Mouse (Mus musculus) gastrocnemius, postnatal 4 days (tissue): ENCODE measurements around the gene Mtch2. TPM values are rescaled to one million over a fixed set of nuclear protein-coding genes. Genes with fewer than 3 reads are reported as not detected.

ENCODE experiments used
- DNase-seq, 2 experiments: peaks; one replicate each; pipeline ENCODE4 v3.0.0; 2021 to 2022; ENCODE audit warnings: low spot score in 2 of 2, mixed read lengths in 2 of 2
- total RNA-seq, 2 experiments: library from RNA; stranded (reverse); gene quantifications; 2 replicates each; pipeline ENCODE4 v1.2.3; 2021

Gene Mtch2
- total RNA-seq, 2 experiments from 2014 or later, result 116 to 138 TPM

GRCm38 (mm10) chr2:90904076-90904855 is 57.3 kb downstream of the Mtch2 start, which contains the start of the genes Kbtbd4 and Ndufs3:
TSS of gene Kbtbd4 (plus strand) at chr2:90904740.
TSS of gene Ndufs3 (minus strand) at chr2:90904827.
- DNase-seq, result peak; percentile 65 to 84

- DNase-seq, result no peak
Measured at GRCm38 (mm10) chr2:90904856-90905224, 57.9 kb downstream of the Mtch2 start.

GRCm38 (mm10) chr2:90906721-90907120 is 59.8 kb downstream of the Mtch2 start:
- DNase-seq, result no peak

- DNase-seq, result no peak
Measured at GRCm38 (mm10) chr2:90910861-90911260, 63.9 kb downstream of the Mtch2 start.

- DNase-seq, result no peak
Measured at GRCm38 (mm10) chr2:90911668-90912067, 64.7 kb downstream of the Mtch2 start.

GRCm38 (mm10) chr2:90913671-90914070 is 66.7 kb downstream of the Mtch2 start:
- no peak for DNase-seq

GRCm38 (mm10) chr2:90915516-90915915 is 68.6 kb downstream of the Mtch2 start:
- no peak for DNase-seq

Other genes starting within 250 kb of the Mtch2 start
- gene Nup160, start 169.9 kb upstream of the Mtch2 start, total RNA-seq, result 10 to 100 TPM; 17.1 to 22.3 TPM
- 10 to 100 TPM; 38.6 to 51.3 TPM for gene Fnbp4, start 101.8 kb upstream of the Mtch2 start, total RNA-seq
- under 1 TPM; 0.34 to 0.83 TPM for gene Agbl2, start 64.4 kb upstream of the Mtch2 start, total RNA-seq
- 10 to 100 TPM in 1 of 2 experiments, 1 to 10 TPM in 1; 7.5 to 10.1 TPM for gene C1qtnf4, start 38.7 kb downstream of the Mtch2 start, total RNA-seq
- gene Kbtbd4, start 57.6 kb downstream of the Mtch2 start, total RNA-seq, result 10 to 100 TPM; 19.6 to 23.5 TPM
- gene Ndufs3, start 57.7 kb downstream of the Mtch2 start, total RNA-seq, result 100 to 1,000 TPM; 329 to 331 TPM
- gene Celf1, start 93.2 kb downstream of the Mtch2 start, total RNA-seq, result 10 to 100 TPM; 70.6 to 88.9 TPM
- 10 to 100 TPM; 37.6 to 45.0 TPM for gene Rapsn, start 188.5 kb downstream of the Mtch2 start, total RNA-seq
- gene Psmc3, start 206.9 kb downstream of the Mtch2 start, total RNA-seq, result 100 to 1,000 TPM; 337 to 338 TPM
- gene Slc39a13, start 223.3 kb downstream of the Mtch2 start, total RNA-seq, result 10 to 100 TPM; 40.9 to 44.9 TPM
- 1 to 10 TPM; 5.4 to 6.6 TPM for gene Spi1, start 235.2 kb downstream of the Mtch2 start, total RNA-seq